Mouse (Mus musculus) retina, adult 2 months (tissue): Measurements from ENCODE around the gene Tmem150a.

Experiments
- DNase-seq: peaks from one replicate; pipeline ENCODE4 v3.0.0-alpha.2; 2012; ENCODE audit warnings: low read depth, low spot score

The Tmem150a gene

GRCm38 (mm10) chr6:72352636-72353405, 2.4 kb upstream of the Tmem150a start:
- DNase-seq = no peak

- DNase-seq = no peak
Measured at GRCm38 (mm10) chr6:72354025-72354424, 1.2 kb upstream of the Tmem150a start.

- DNase-seq = no peak
Measured at GRCm38 (mm10) chr6:72356001-72356532, 820 bp downstream of the Tmem150a start.

- DNase-seq = no peak
Measured at GRCm38 (mm10) chr6:72357164-72358079, 2.2 kb downstream of the Tmem150a start.

GRCm38 (mm10) chr6:72358086-72358764, 3.0 kb downstream of the Tmem150a start:
- DNase-seq = no peak

GRCm38 (mm10) chr6:72359343-72359742, 4.1 kb downstream of the Tmem150a start:
- DNase-seq = no peak

- DNase-seq = no peak
Measured at GRCm38 (mm10) chr6:72359891-72360598, 4.8 kb downstream of the Tmem150a start.

GRCm38 (mm10) chr6:72360599-72360935, 5.3 kb downstream of the Tmem150a start:
- no peak for DNase-seq

- no peak for DNase-seq
Measured at GRCm38 (mm10) chr6:72361121-72361551, 5.9 kb downstream of the Tmem150a start.

GRCm38 (mm10) chr6:72362132-72363028, 7.1 kb downstream of the Tmem150a start:
- peak; percentile 95 for DNase-seq

GRCm38 (mm10) chr6:72364009-72364408, 8.8 kb downstream of the Tmem150a start:
- DNase-seq = no peak

GRCm38 (mm10) chr6:72364985-72365384, 9.7 kb downstream of the Tmem150a start:
- no peak for DNase-seq

- DNase-seq = no peak
Measured at GRCm38 (mm10) chr6:72366304-72366703, 11.1 kb downstream of the Tmem150a start.

GRCm38 (mm10) chr6:72366844-72367443, 11.7 kb downstream of the Tmem150a start, which contains the start of gene Rnf181:
Rnf181 (minus strand) TSS chr6:72366956.
- DNase-seq = no peak

- no peak for DNase-seq
Measured at GRCm38 (mm10) chr6:72367460-72367974, 12.3 kb downstream of the Tmem150a start.

GRCm38 (mm10) chr6:72369557-72369956, 14.3 kb downstream of the Tmem150a start:
- no peak for DNase-seq

GRCm38 (mm10) chr6:72370091-72370490, 14.8 kb downstream of the Tmem150a start:
- no peak for DNase-seq

- no peak for DNase-seq
Measured at GRCm38 (mm10) chr6:72371147-72371546, 15.9 kb downstream of the Tmem150a start.

- DNase-seq = no peak
Measured at GRCm38 (mm10) chr6:72371571-72371970, 16.3 kb downstream of the Tmem150a start.
